Mouse (Mus musculus) gastrocnemius, postnatal 25 days (tissue): Measurements from ENCODE around the gene Socs1. TPM values are rescaled to one million over a fixed set of nuclear protein-coding genes. Genes with fewer than 3 reads are reported as not detected.

Experiments
- DNase-seq: peaks from one replicate; pipeline ENCODE4 v3.0.0; 2022
- total RNA-seq, 2 experiments: library from RNA; stranded (reverse); gene quantifications; 1 replicate in 1 of 2; 2 replicates in 1 of 2; pipeline ENCODE4 v1.2.3; 2021

Socs1 gene
- total RNA-seq, 2 experiments from 2014 or later: 0.51 to 2.4 TPM

DNA sequence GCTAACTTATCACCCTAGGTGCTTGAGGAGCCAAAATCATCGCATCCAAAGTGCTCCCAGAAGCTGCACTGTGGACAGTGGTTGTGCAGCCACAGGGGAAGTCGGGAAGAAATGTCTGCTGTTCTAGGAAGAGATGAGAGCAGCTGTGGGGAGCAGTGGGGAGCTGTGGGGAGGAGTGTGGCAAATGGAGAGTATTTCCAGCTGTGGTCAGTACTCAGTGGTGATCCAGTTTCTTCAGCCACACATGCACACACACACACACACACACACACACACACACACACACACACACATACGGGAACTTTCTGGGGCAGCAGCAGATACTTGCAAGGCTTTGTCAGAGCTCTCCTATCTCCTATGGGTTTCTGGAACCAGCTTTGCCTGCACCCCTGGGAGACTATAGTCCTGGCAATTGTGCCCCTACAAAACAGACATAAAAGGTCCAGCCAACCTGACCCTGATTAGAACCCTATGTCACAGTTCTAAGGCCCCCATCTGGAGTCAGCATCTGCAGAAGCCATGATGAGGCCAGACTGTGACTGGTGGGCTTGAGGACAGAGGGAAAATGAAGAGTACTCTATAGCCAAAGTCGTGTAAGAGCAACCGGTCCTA, 22.7 kb downstream of the Socs1 start:
- DNase-seq: no peak

DNA sequence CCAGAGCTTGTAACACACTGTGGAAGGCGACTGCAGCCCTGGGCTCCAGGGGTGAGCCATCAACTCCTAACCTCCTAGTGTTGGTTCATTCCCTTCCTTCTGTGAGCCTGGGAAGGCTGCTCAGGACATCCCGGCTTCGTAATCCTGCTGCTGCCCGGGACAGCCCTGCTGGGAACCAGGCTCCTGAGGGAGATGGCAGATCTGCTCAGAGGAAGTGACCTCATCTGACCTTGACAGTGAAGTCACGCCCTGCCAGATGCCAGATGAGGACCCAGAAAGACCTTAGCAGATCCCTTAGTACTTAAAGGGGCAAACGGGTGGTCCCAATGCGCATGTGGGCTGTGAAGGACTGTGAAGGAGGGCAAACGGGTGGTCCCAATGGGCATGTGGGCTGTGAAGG, 24.2 kb downstream of the Socs1 start:
- DNase-seq: no peak

DNA sequence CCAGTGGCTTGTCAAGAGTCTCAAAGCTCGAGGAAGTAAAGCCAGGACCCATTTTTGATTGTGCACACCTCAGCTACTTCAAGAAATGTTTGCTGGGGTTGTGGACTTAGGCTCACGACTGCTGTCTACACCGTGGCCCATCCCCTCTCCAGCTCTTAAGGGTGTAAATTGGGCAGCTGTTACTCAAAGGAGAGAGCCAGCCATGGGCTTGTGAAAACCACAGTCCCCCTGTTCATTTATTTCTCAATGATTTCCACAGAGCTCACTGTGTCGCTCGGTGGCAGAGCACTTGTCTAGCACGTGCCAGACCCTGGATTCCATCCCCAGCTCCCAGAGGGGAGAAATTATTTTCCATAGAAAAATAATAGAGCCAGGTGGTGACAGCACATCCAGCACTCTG, 29.2 kb downstream of the Socs1 start:
- no peak for DNase-seq

DNA sequence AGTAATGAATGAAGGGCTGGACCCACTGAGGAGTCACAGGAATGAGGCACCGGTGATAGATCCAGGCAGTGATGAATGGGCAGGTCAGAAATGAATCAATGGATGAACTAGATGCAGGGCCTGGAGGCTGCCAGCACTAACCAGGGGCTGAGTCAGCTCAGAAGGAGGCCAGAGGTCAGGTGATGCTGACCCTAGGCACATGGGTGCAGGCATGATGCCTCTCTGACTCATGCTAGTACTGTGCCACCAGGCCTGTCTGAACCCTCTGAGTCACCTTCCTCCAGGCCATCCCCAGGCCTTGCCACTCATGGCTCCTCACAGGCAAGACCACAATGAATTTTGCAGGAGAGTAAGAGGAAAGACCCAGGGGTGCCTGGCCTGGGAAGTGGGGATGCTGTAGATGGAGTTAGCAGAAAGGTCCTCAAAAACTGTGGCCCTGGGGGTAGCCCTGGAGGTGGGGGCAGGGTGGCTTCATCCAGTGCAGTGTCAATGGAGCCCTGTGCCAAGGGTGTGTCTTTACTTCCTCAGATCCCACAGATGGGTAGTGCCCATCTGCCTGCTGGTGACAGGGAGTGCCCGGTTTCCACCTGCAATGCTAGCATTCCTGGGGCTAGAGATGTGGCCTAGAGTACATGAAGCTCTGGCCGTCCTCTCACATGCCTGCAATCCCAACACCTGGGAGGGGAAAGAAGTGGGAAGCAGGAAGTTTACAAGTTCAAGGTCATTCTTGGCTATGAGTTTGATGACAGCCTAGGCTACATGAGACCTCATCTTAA, 30.6 kb downstream of the Socs1 start:
- DNase-seq: no peak

DNA sequence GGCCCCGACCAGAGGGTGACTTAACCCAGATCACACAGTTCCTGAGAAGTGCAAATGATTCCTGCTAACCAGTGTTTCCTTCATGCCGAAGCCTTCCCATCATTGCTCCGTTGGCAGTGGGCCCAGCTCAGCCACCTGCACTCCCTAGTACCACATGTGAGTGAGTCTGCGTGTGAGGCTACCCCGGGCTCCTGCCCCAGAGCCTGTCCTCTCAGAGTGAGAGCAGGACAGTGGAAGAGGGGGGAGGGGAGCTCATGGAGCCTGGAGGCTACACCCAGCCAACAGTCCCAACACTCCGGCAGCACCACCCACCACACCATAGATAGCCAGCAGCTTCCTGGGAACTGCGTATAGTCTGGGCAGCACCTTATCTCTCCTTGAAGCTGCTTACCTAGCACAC, 35.5 kb downstream of the Socs1 start:
- no peak for DNase-seq

DNA sequence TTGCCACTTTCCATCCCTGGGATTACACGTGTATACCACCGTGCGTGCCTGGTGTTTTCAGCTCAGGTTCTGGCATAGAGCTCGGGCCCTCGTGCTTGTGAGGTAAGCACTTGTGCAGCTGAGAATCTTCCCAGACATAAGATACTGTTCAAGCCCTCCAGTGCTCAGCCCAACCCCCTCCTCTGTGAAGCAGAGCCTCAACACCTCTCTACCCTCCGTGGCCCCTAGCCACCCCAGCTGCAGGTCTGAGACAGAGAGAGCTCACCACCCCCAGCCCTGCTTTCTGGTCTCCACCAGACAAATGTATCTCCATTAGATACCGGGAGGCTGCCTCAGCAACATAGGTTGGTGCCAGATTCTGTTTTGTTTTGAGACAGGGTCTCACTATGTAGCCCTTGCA, 36.1 kb downstream of the Socs1 start:
- no peak for DNase-seq

DNA sequence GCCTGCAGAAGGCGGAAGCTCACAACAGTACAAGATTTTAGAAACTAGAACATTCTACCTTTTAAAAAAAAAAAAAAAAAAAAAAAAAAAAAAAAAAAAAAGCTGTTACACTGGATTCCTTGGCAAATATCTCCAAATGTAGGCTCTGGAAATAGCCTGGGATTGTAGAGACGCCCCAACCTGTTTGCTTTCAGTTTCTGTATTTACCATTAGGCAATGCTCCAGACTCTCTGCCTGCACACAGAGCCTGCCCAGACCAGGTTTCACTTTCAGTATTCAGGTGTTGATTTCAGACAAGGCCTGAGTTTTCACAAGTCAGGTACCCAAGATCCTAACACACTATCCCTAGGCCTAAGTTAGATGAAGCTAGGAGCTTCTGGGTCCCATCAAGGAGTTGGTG, 44.3 kb downstream of the Socs1 start:
- DNase-seq: no peak

DNA sequence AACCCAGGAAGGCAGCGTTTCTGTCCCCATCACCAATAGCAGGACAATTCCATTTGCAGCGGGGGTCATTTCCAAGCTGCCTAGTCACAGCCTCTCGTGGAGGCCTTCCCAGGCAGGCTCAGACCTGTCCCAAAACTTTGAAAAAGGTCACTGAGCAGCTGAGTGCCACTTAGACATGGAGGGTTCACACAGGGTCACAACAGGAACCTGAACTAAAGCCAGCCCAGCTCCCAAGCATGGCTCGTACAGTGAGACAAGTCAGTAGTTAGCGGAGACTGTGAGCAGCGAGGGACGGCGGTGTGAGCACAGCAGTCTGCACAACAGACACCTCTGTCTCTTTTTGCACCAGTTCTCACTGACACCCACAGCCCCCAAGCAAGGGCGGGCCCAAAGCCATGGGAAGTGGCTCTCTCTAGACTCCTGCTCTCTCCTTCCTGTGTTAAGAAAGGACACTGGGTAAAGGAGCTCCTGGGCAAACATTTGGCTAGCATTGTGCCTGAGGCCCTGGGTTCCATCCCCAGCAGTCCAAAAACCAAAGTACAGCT, 45.4 kb downstream of the Socs1 start:
- peak; percentile 61 for DNase-seq

DNA sequence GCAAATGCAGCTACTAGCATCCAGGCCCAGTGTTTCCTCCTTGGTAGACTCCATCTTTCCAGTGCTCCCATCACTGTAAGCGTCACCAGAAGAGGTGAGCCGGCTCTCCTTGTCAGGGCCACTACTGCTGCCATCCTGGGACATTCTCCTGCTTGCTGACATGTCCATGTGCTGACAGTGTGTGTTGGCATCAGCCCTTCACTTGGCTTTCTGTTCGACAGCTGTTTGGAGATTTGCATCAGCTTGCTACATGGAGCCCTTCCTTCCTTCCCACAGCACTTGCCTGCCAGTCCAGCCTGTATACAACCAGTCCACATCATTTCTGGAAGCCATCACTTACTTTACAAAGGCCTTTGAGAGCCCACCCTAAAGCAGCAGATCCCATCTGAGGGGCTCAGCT, 46.5 kb downstream of the Socs1 start:
- peak; percentile 48 for DNase-seq

DNA sequence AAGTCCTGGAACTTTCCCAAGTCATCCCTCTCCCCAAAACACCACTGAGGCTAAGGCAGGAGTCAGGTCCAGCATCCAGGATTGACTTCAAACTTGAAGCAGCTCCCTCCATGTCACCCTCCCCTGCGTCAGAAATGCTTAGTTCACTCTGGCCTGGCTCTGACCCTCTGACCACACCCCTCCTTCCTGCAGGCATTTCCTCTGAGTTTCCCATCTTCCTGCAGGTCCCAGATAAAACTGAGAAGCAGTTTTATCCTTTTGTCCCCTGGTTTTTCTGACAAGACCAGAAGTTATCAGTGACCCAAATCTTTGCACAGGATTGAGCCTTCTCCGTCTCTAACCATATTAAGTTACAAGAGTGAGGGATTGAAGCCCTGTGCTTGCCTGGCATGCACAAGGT, 47.8 kb downstream of the Socs1 start:
- no peak for DNase-seq

DNA sequence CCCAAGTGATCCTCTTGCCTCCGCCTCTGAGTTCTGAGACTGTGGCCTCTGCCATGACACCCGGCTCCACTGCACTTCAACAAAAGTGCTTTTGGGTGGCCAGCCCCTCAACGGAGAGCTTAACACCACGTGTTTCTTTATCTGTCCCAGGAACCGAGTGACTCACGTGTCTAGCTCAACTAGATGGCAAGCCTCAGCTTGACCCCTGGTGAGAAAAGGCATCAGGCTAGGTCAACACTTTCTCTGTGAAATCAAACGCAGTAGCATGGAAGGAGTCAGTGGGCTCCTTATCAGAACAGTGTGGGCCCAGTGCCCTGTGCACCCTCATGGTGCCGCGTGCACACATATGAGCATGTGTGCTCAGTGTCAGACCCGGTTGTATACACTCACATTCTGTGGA, 49.0 kb downstream of the Socs1 start:
- no peak for DNase-seq

DNA sequence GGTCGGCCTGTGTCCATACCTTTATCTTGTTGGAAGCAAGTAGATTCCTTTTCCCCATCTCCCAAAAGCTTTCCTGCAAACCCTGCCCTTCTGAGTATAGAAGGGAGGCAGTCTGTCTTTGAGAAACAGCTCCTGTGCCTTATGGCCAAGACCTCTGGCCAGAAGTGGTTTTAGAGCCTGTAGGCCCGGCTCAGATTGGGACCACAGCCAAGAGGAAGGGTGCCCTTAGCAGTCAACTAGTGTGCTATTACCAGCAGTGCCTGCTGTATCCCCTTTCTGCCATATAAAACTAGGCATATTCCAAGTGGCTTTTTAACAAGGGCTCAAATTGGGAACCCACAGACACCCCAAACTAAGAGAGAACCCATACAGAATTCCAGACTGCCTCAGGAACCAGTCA, 49.6 kb downstream of the Socs1 start:
- no peak for DNase-seq

DNA sequence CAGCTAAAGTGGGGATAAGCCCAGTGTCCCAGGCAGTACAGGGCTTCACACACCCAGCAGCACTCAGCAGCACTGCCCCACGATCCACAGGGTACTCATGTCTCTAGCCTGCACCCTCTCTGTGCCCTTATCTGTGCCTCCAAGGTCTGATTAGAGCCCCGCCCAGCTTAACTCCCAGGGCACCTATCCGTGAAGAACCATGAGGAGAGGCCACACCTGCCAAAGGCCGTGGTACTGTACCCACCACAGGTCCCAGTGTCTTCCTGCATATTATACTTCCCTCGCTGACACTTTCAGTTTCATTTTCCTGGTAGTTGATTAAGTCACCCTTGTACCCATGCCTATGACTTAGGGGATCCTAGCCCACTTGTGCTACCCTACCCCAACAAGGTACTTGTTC, 52.9 kb downstream of the Socs1 start:
- no peak for DNase-seq

Other genes with a start within 250 kb of the Socs1 start
- gene Dexi, start 242.5 kb downstream of the Socs1 start, total RNA-seq: 10 to 100 TPM; 43.0 to 43.1 TPM
- 10 to 100 TPM; 51.2 to 62.2 TPM for gene Clec16a, start 240.2 kb downstream of the Socs1 start, total RNA-seq
- not detected for gene Tnp2, start 3.1 kb upstream of the Socs1 start, total RNA-seq
- not detected for gene Prm3, start 5.4 kb upstream of the Socs1 start, total RNA-seq
- not detected for gene Prm2, start 10.6 kb upstream of the Socs1 start, total RNA-seq
- gene Prm1, start 20.3 kb upstream of the Socs1 start, total RNA-seq: not detected
- not detected for gene Gm11172, start 27.4 kb upstream of the Socs1 start, total RNA-seq
- gene Rmi2, start 49.5 kb upstream of the Socs1 start, total RNA-seq: 1 to 10 TPM; 2.8 to 3.5 TPM